Comparison of ENCODE assay signal across 25 mouse cellular contexts in the genomic region with DNA sequence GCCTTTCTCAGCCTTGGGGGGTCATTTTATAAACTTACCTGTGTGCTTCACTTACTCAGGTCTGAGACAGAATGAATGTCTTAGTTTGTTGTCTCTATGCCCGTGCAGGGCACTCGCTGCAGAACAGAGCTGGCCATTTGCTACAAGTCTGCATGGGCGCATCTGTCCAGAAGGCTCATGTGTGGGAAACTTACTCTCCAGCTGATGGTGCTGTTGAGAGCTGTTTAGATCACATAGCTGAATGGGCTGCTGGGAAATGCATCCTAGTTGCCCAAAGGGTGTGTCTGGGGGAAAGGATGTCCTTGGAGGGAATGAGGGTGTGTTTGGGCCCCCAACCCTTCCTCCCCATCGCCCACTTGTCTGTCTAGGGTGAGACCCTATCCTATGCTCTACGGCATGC.
DNase-seq lines count a peak whose midpoint lies in the region; ATAC-seq and TF ChIP-seq lines count a peak whose summit lies in the region.
"Had no signal": no experiment of that assay in that cellular context is flagged by ENCODE, and none has a peak within 500 bp of the region (broad histone marks: within the 10 kb centered on the region; RNA-seq: fewer than 3 reads in every experiment).

No protein-coding gene starts in this region.

- no peak overlapping the region for H3K4me2 ChIP-seq in liver, embryonic 12.5 days
- H3K4me2 ChIP-seq in hindbrain, embryonic 12.5 days (replicated peaks) = no peak overlapping the region
- H3K4me2 ChIP-seq: intestine, embryonic 15.5 days; limb, embryonic 12.5 days; midbrain, embryonic 11.5 days; stomach, embryonic 15.5 days had no signal

- H3K4me3 ChIP-seq in liver, adult 2 months (ENCODE audit: insufficient read depth, low read depth, low read length) = no peak overlapping the region
- no peak overlapping the region for H3K4me3 ChIP-seq in liver, embryonic 12.5 days
- no peak overlapping the region for H3K4me3 ChIP-seq in hindbrain, embryonic 12.5 days
- H3K4me3 ChIP-seq: forebrain, embryonic 10.5 days; gastrocnemius, adult 2 months; intestine, embryonic 15.5 days; limb, embryonic 12.5 days; stomach, embryonic 15.5 days had no signal

- no peaks in the 10 kb centered on the region for H3K79me2 ChIP-seq in liver, adult 2 months (ENCODE audit: control insufficient read depth, insufficient read depth, low read length)

- ATAC-seq in liver, embryonic 12.5 days = no peak
- no peak for ATAC-seq in activated CD4-positive, CD25-positive, alpha-beta regulatory T cell, adult 4 months
- no peak for ATAC-seq in hindbrain, embryonic 12.5 days (ENCODE audit: low FRiP score)
- ATAC-seq: hindbrain, embryonic 16.5 days; intestine, embryonic 15.5 days had no signal

- H3K36me3 ChIP-seq in liver, adult 2 months (ENCODE audit: control insufficient read depth, insufficient read depth, low read length) = no peaks in the 10 kb centered on the region
- H3K36me3 ChIP-seq in liver, embryonic 12.5 days = no peaks in the 10 kb centered on the region
- H3K36me3 ChIP-seq in hindbrain, embryonic 12.5 days = no peaks in the 10 kb centered on the region
- H3K36me3 ChIP-seq: forebrain, embryonic 10.5 days; intestine, embryonic 15.5 days; limb, embryonic 12.5 days; stomach, embryonic 15.5 days had no signal

- no peak for DNase-seq in liver, adult 2 months (ENCODE audit: extremely low read depth, low read depth, low spot score)
- DNase-seq in 416B (ENCODE audit: low read depth) = peak; percentile 25
- DNase-seq in ES-CJ7 (ENCODE audit: low read depth, low spot score) = peak; percentile 14
- DNase-seq in brain, adult 2 months (ENCODE audit: low read depth, low spot score) = peak; percentile 31
- DNase-seq: adrenal gland, adult 2 months; cerebellum, adult 18-20 months; cerebellum, postnatal 14 days; gastrocnemius, adult 2 months; heart, postnatal 4 days; kidney, adult 8-10 months; kidney, postnatal 25 days; right cerebral cortex, adult 18-20 months; right cerebral cortex, postnatal 4 days; thymus, adult 18-20 months; thymus, postnatal 4 days had no signal

- H3K4me1 ChIP-seq in liver, adult 2 months (ENCODE audit: control insufficient read depth, insufficient read depth, low read length) = no peaks in the 10 kb centered on the region
- no peaks in the 10 kb centered on the region for H3K4me1 ChIP-seq in liver, embryonic 12.5 days
- no peaks in the 10 kb centered on the region for H3K4me1 ChIP-seq in hindbrain, embryonic 12.5 days
- H3K4me1 ChIP-seq: intestine, embryonic 15.5 days; stomach, embryonic 15.5 days had no signal

- no peaks in the 10 kb centered on the region for H3K9me3 ChIP-seq in liver, embryonic 12.5 days (replicated peaks)
- no peaks in the 10 kb centered on the region for H3K9me3 ChIP-seq in hindbrain, embryonic 12.5 days (replicated peaks)
- H3K9me3 ChIP-seq: forebrain, embryonic 10.5 days; intestine, embryonic 15.5 days; limb, embryonic 12.5 days; stomach, embryonic 15.5 days had no signal

- no peak overlapping the region for H3K27ac ChIP-seq in liver, adult 2 months (replicated peaks; ENCODE audit: insufficient read depth, low read depth, low read length)
- no peak overlapping the region for H3K27ac ChIP-seq in liver, embryonic 12.5 days
- no peak overlapping the region for H3K27ac ChIP-seq in hindbrain, embryonic 12.5 days
- H3K27ac ChIP-seq: forebrain, embryonic 10.5 days; gastrocnemius, adult 2 months; intestine, embryonic 15.5 days; limb, embryonic 12.5 days; liver, embryonic 14.5 days; stomach, embryonic 15.5 days had no signal

- H3K9ac ChIP-seq in liver, adult 2 months (ENCODE audit: low read depth, low read length) = no peak overlapping the region
- H3K9ac ChIP-seq in liver, embryonic 12.5 days = no peak overlapping the region
- H3K9ac ChIP-seq in hindbrain, embryonic 12.5 days = no peak overlapping the region
- H3K9ac ChIP-seq: intestine, embryonic 15.5 days; limb, embryonic 12.5 days; liver, embryonic 14.5 days; stomach, embryonic 15.5 days had no signal

- TF ChIP-seq CTCF in liver, adult 2 months (IDR thresholded peaks at IDR 0.05; ENCODE audit: low read depth, low read length) = 0 out of 2 replicates have a peak, but pooled peaks have one; percentile 5

- WGBS in liver, adult 2 months = 84% methylated on average over 5 of the region's 5 CpGs
- WGBS in liver, embryonic 12.5 days (ENCODE audit: insufficient replicate concordance) = 65% methylated on average over 5 of the region's 5 CpGs
- 85% methylated on average over 5 of the region's 5 CpGs for WGBS in hindbrain, embryonic 12.5 days

- no peak for TF ChIP-seq POLR2A in liver, adult 2 months (IDR thresholded peaks at IDR 0.05; ENCODE audit: extremely low read depth, insufficient read depth, low read length)

- H3K27me3 ChIP-seq in liver, adult 2 months (ENCODE audit: control insufficient read depth, insufficient read depth, low read length) = 0 out of 2 replicates have a peak, but pooled peaks cover 4% of the 10 kb centered on the region
- no peaks in the 10 kb centered on the region for H3K27me3 ChIP-seq in liver, embryonic 12.5 days (replicated peaks)
- no peaks in the 10 kb centered on the region for H3K27me3 ChIP-seq in hindbrain, embryonic 12.5 days
- H3K27me3 ChIP-seq: intestine, embryonic 15.5 days; stomach, embryonic 15.5 days had no signal
